In genomic region chr2:119016312-119016711, GRCm38 (mm10) we compare ENCODE assay signal across 5 mouse cellular contexts. TPM values are rescaled to one million over a fixed set of nuclear protein-coding genes. Genes with fewer than 3 reads are reported as not detected.
DNase-seq lines count a peak whose midpoint lies in the region; ATAC-seq and TF ChIP-seq lines count a peak whose summit lies in the region.
"Not testable (repeated sequence)": the region's sequence is repeated elsewhere in the genome, so short reads cannot be mapped to it uniquely, and the experiment has no call there.

No protein-coding gene starts in this region.

- not testable (repeated sequence) for H3K9ac ChIP-seq in MEL (ENCODE audit: control insufficient read depth, low read depth, low read length, poor library complexity, severe bottlenecking); forebrain, embryonic 11.5 days (ENCODE audit: low read length); heart, adult 2 months (ENCODE audit: low read depth, low read length); midbrain, embryonic 11.5 days (ENCODE audit: low read length)

- TF ChIP-seq RAD21 in MEL (IDR thresholded peaks at IDR 0.05; ENCODE audit: low read depth, low read length) = not testable (repeated sequence)

- peak; percentile 22 for DNase-seq in A20 (ENCODE audit: low read depth, low spot score)
- not testable (repeated sequence) for DNase-seq in MEL (ENCODE audit: low read depth, low spot score); heart, adult 2 months
- peak; percentile 30 for DNase-seq in forebrain, embryonic 11.5 days (ENCODE audit: low spot score)
- peak; percentile 10 for DNase-seq in midbrain, embryonic 11.5 days (ENCODE audit: low spot score, missing footprints)

- intact Hi-C loops in heart, adult 2 months (cut with DNase I) = loop anchor here (5.0 kb wide), 1 partner anchor 39 kb away; no protein-coding TSS in a partner anchor

- not testable (repeated sequence) for H3K9me3 ChIP-seq in MEL (replicated peaks; ENCODE audit: insufficient read depth, low read length); forebrain, embryonic 11.5 days (ENCODE audit: control insufficient read depth, low read length); midbrain, embryonic 11.5 days (ENCODE audit: control insufficient read depth, low read length)

- not testable (repeated sequence) for H3K4me3 ChIP-seq in MEL (ENCODE audit: control insufficient read depth in 1 of 2, insufficient read depth in 1 of 2, low read depth in 2 of 2, low read length in 2 of 2); forebrain, embryonic 11.5 days (ENCODE audit: low read depth, low read length); heart, adult 2 months; midbrain, embryonic 11.5 days (ENCODE audit: low read depth, low read length)

- ATAC-seq in forebrain, embryonic 11.5 days (replicated peaks; ENCODE audit: low FRiP score); midbrain, embryonic 11.5 days (ENCODE audit: low FRiP score): not testable (repeated sequence)

- not testable (repeated sequence) for H3K27me3 ChIP-seq in MEL (ENCODE audit: control insufficient read depth in 1 of 2, insufficient read depth in 2 of 2, low read length in 2 of 2); forebrain, embryonic 11.5 days (ENCODE audit: control insufficient read depth, insufficient read depth, low read length); heart, adult 2 months (ENCODE audit: control insufficient read depth, insufficient read depth, low read length); midbrain, embryonic 11.5 days (ENCODE audit: control insufficient read depth, insufficient read depth, low read length)

- not testable (repeated sequence) for TF ChIP-seq EP300 in MEL (IDR thresholded peaks at IDR 0.05; ENCODE audit: low read depth in 1 of 2, low read length in 2 of 2); heart, adult 2 months (IDR thresholded peaks at IDR 0.05; ENCODE audit: insufficient read depth, low read depth, low read length)

- TF ChIP-seq CTCF in MEL (IDR thresholded peaks at IDR 0.05 in 2 of 3, conservative IDR thresholded peaks at IDR 0.05 in 1 of 3; ENCODE audit: control insufficient read depth in 1 of 3, insufficient read depth in 1 of 3, low read depth in 2 of 3, low read length in 3 of 3, poor library complexity in 1 of 3, severe bottlenecking in 1 of 3); heart, adult 2 months (IDR thresholded peaks at IDR 0.05): not testable (repeated sequence)

- H3K27ac ChIP-seq in MEL (ENCODE audit: control insufficient read depth, low read depth, low read length); forebrain, embryonic 11.5 days (ENCODE audit: low read depth, low read length); midbrain, embryonic 11.5 days (ENCODE audit: low read depth, low read length): not testable (repeated sequence)
- H3K27ac ChIP-seq in heart, adult 2 months = peak overlapping the region; percentile 87

- not testable (repeated sequence) for TF ChIP-seq POLR2A in MEL (IDR thresholded peaks at IDR 0.05; ENCODE audit: control insufficient read depth in 1 of 2, insufficient read depth in 1 of 2, low read depth in 1 of 2, low read length in 2 of 2, poor library complexity in 1 of 2); heart, adult 2 months (IDR thresholded peaks at IDR 0.05; ENCODE audit: insufficient read depth, low read depth, low read length)

- not testable (repeated sequence) for H3K4me2 ChIP-seq in forebrain, embryonic 11.5 days (ENCODE audit: low read depth, low read length, severe bottlenecking); midbrain, embryonic 11.5 days

- H3K79me2 ChIP-seq in MEL (ENCODE audit: control insufficient read depth, insufficient read depth, low read length, poor library complexity); heart, adult 2 months (replicated peaks; ENCODE audit: control insufficient read depth, insufficient read depth, low read length): not testable (repeated sequence)

- WGBS in forebrain, embryonic 11.5 days = 86% methylated on average over 4 of the region's 4 CpGs
- WGBS in heart, adult 2 months = 77% methylated on average over 4 of the region's 4 CpGs
- 85% methylated on average over 4 of the region's 4 CpGs for WGBS in midbrain, embryonic 11.5 days

- not testable (repeated sequence) for H3K36me3 ChIP-seq in MEL (ENCODE audit: control insufficient read depth in 1 of 2, insufficient read depth in 2 of 2, low read length in 2 of 2); forebrain, embryonic 11.5 days (ENCODE audit: control insufficient read depth, insufficient read depth, low read length); heart, adult 2 months (ENCODE audit: control insufficient read depth, insufficient read depth, low read length); midbrain, embryonic 11.5 days (ENCODE audit: control insufficient read depth, insufficient read depth, low read length)

- peaks cover 0 to 13% of the 10 kb centered on the region in 2 experiments; a peak in 2 of 4 replicates for H3K4me1 ChIP-seq in MEL (ENCODE audit: control insufficient read depth in 1 of 2, insufficient read depth in 2 of 2, low read length in 2 of 2)
- H3K4me1 ChIP-seq in forebrain, embryonic 11.5 days (replicated peaks; ENCODE audit: control insufficient read depth, insufficient read depth, low read length); heart, adult 2 months (ENCODE audit: control insufficient read depth, insufficient read depth, low read length); midbrain, embryonic 11.5 days (ENCODE audit: control insufficient read depth, insufficient read depth, low read length): not testable (repeated sequence)

TF ChIP-seq in MEL, 35 proteins besides CTCF, POLR2A, EP300 and RAD21:
- TF ChIP-seq TBP (IDR thresholded peaks at IDR 0.05; ENCODE audit: low read depth, low read length) = peak; percentile 90

RNA-seq across cellular contexts. Expression of gene Ccdc32, which starts 12.9 kb away (rescaled TPM):
- 14.8 and 18.7 TPM in 2 replicates for total RNA-seq in MEL (2012; rRNA removed)
- polyA plus RNA-seq in MEL (2012; ENCODE audit: insufficient read depth in 1 of 2, insufficient read length in 2 of 2, low read depth in 1 of 2, low replicate concordance in 2 of 2, missing spikeins in 1 of 2) = 10 to 100 TPM in 1 of 2 experiments, not detected in 1; 15.0 TPM
- polyA plus RNA-seq in forebrain, embryonic 11.5 days (2014; fragmentation: Nextera tagmentation; extraction: Ambion mirVana) = 22.1 and 24.0 TPM in 2 replicates
- total RNA-seq in heart, adult 2 months (2021) = 10 to 100 TPM in 1 of 2 experiments, 1 to 10 TPM in 1; 9.7 to 10.9 TPM
- 5.2 and 10.8 TPM in 2 replicates for polyA plus RNA-seq in heart, adult 2 months (2012; rRNA removed)
- 25.0 and 25.6 TPM in 2 replicates for polyA plus RNA-seq in midbrain, embryonic 11.5 days (2014; fragmentation: Nextera tagmentation; extraction: Ambion mirVana)

RNA-seq across cellular contexts. Expression of gene Rpusd2, which starts 18.3 kb away (rescaled TPM):
- total RNA-seq in MEL (2012; rRNA removed) = 15.2 and 18.6 TPM in 2 replicates
- 10 to 100 TPM in 1 of 2 experiments, not detected in 1; 15.5 TPM for polyA plus RNA-seq in MEL (2012; ENCODE audit: insufficient read depth in 1 of 2, insufficient read length in 2 of 2, low read depth in 1 of 2, low replicate concordance in 2 of 2, missing spikeins in 1 of 2)
- 8.3 and 8.9 TPM in 2 replicates for polyA plus RNA-seq in forebrain, embryonic 11.5 days (2014; fragmentation: Nextera tagmentation; extraction: Ambion mirVana)
- total RNA-seq in heart, adult 2 months (2021) = 1 to 10 TPM; 4.1 to 5.1 TPM
- 3.4 and 5.7 TPM in 2 replicates for polyA plus RNA-seq in heart, adult 2 months (2012; rRNA removed)
- 7.4 and 7.9 TPM in 2 replicates for polyA plus RNA-seq in midbrain, embryonic 11.5 days (2014; fragmentation: Nextera tagmentation; extraction: Ambion mirVana)

RNA-seq across cellular contexts. Expression of gene Knl1, which starts 30.6 kb away (rescaled TPM):
- 23.2 and 31.7 TPM in 2 replicates for total RNA-seq in MEL (2012; rRNA removed)
- 100 to 1,000 TPM in 1 of 2 experiments, 10 to 100 TPM in 1; 18.6 to 160 TPM for polyA plus RNA-seq in MEL (2012; ENCODE audit: insufficient read depth in 1 of 2, insufficient read length in 2 of 2, low read depth in 1 of 2, low replicate concordance in 2 of 2, missing spikeins in 1 of 2)
- polyA plus RNA-seq in forebrain, embryonic 11.5 days (2014; fragmentation: Nextera tagmentation; extraction: Ambion mirVana) = 61.0 and 69.4 TPM in 2 replicates
- under 1 TPM; 0.39 to 0.48 TPM for total RNA-seq in heart, adult 2 months (2021)
- polyA plus RNA-seq in heart, adult 2 months (2012; rRNA removed) = 0.02 and 0.06 TPM in 2 replicates
- polyA plus RNA-seq in midbrain, embryonic 11.5 days (2014; fragmentation: Nextera tagmentation; extraction: Ambion mirVana) = 45.5 and 46.4 TPM in 2 replicates

Comparison
In these comparisons a context has a peak if more than half of its experiments do, and no peak if none do; other contexts are left out.
1. RNA of gene Knl1, which starts 30.6 kb away (polyA plus RNA-seq): 18.6 to 160 TPM in MEL, 61.0 to 69.4 TPM in forebrain, embryonic 11.5 days and 45.5 to 46.4 TPM in midbrain, embryonic 11.5 days; 0.02 to 0.06 TPM in heart, adult 2 months; every median in the first group is over 10 times any median in the second.